Mouse (Mus musculus): ENCODE results near the gene Jak3. TPM values are rescaled to one million over a fixed set of nuclear protein-coding genes. Genes with fewer than 3 reads are reported as not detected.

Jak3 gene
- total and polyA plus RNA-seq, 3 experiments, result 13.3 to 47.1 (median 37.8) TPM

Other genes starting within 250 kb of the Jak3 start
Only the 20 nearest of the 22 such genes appear.
- gene Abhd8, start 212.6 kb upstream of the Jak3 start, total RNA-seq (2012; rRNA removed), result 28.2 and 33.2 TPM in 2 replicates
- 8.5 and 8.9 TPM in 2 replicates for gene Abhd8, start 212.6 kb upstream of the Jak3 start, total RNA-seq (2014; rRNA removed)
- gene Abhd8, start 212.6 kb upstream of the Jak3 start, polyA plus RNA-seq (2012; ENCODE audit: insufficient read length, low read depth), result 5.2 and 6.0 TPM in 2 replicates
- 150 and 180 TPM in 2 replicates for gene Mrpl34, start 211.3 kb upstream of the Jak3 start, total RNA-seq (2012; rRNA removed)
- gene Mrpl34, start 211.3 kb upstream of the Jak3 start, total RNA-seq (2014; rRNA removed), result 80.1 and 94.4 TPM in 2 replicates
- gene Mrpl34, start 211.3 kb upstream of the Jak3 start, polyA plus RNA-seq (2012; ENCODE audit: insufficient read length, low read depth), result 123 and 133 TPM in 2 replicates
- 59.3 and 62.8 TPM in 2 replicates for gene Dda1, start 207.1 kb upstream of the Jak3 start, total RNA-seq (2012; rRNA removed)
- gene Dda1, start 207.1 kb upstream of the Jak3 start, total RNA-seq (2014; rRNA removed), result 49.8 and 57.4 TPM in 2 replicates
- gene Dda1, start 207.1 kb upstream of the Jak3 start, polyA plus RNA-seq (2012; ENCODE audit: insufficient read length, low read depth), result 65.8 and 78.1 TPM in 2 replicates
- gene Ano8, start 190.3 kb upstream of the Jak3 start, total RNA-seq (2012; rRNA removed), result 5.5 and 6.7 TPM in 2 replicates
- 1.8 and 1.9 TPM in 2 replicates for gene Ano8, start 190.3 kb upstream of the Jak3 start, total RNA-seq (2014; rRNA removed)
- gene Ano8, start 190.3 kb upstream of the Jak3 start, polyA plus RNA-seq (2012; ENCODE audit: insufficient read length, low read depth), result 1.8 and 2.1 TPM in 2 replicates
- gene Gtpbp3, start 188.2 kb upstream of the Jak3 start, total RNA-seq (2012; rRNA removed), result 26.7 and 29.0 TPM in 2 replicates
- 19.5 and 20.7 TPM in 2 replicates for gene Gtpbp3, start 188.2 kb upstream of the Jak3 start, total RNA-seq (2014; rRNA removed)
- gene Gtpbp3, start 188.2 kb upstream of the Jak3 start, polyA plus RNA-seq (2012; ENCODE audit: insufficient read length, low read depth), result 17.4 and 21.6 TPM in 2 replicates
- 0.04 TPM in 1 of 2 replicates, not detected in the other for gene Plvap, start 164.5 kb upstream of the Jak3 start, total RNA-seq (2012; rRNA removed)
- not detected in 2 replicates for gene Plvap, start 164.5 kb upstream of the Jak3 start, total RNA-seq (2014; rRNA removed)
- 0.27 and 0.37 TPM in 2 replicates for gene Plvap, start 164.5 kb upstream of the Jak3 start, polyA plus RNA-seq (2012; ENCODE audit: insufficient read length, low read depth)
- not detected in 2 replicates for gene Ccdc194, start 150.6 kb upstream of the Jak3 start, total RNA-seq (2012; rRNA removed)
- not detected in 2 replicates for gene Ccdc194, start 150.6 kb upstream of the Jak3 start, total RNA-seq (2014; rRNA removed)
- gene Ccdc194, start 150.6 kb upstream of the Jak3 start, polyA plus RNA-seq (2012; ENCODE audit: insufficient read length, low read depth), result not detected in 2 replicates
- gene Bst2, start 138.8 kb upstream of the Jak3 start, total RNA-seq (2012; rRNA removed), result 404 and 424 TPM in 2 replicates
- 304 and 321 TPM in 2 replicates for gene Bst2, start 138.8 kb upstream of the Jak3 start, total RNA-seq (2014; rRNA removed)
- 214 and 243 TPM in 2 replicates for gene Bst2, start 138.8 kb upstream of the Jak3 start, polyA plus RNA-seq (2012; ENCODE audit: insufficient read length, low read depth)
- 113 and 128 TPM in 2 replicates for gene Mvb12a, start 133.4 kb upstream of the Jak3 start, total RNA-seq (2012; rRNA removed)
- 149 and 157 TPM in 2 replicates for gene Mvb12a, start 133.4 kb upstream of the Jak3 start, total RNA-seq (2014; rRNA removed)
- 80.5 and 82.1 TPM in 2 replicates for gene Mvb12a, start 133.4 kb upstream of the Jak3 start, polyA plus RNA-seq (2012; ENCODE audit: insufficient read length, low read depth)
- gene Tmem221, start 117.4 kb upstream of the Jak3 start, total RNA-seq (2012; rRNA removed), result 0.21 and 0.51 TPM in 2 replicates
- gene Tmem221, start 117.4 kb upstream of the Jak3 start, total RNA-seq (2014; rRNA removed), result not detected in 2 replicates
- not detected in 2 replicates for gene Tmem221, start 117.4 kb upstream of the Jak3 start, polyA plus RNA-seq (2012; ENCODE audit: insufficient read length, low read depth)
- gene Nxnl1, start 109.7 kb upstream of the Jak3 start, total RNA-seq (2012; rRNA removed), result 0.04 TPM in 1 of 2 replicates, not detected in the other
- not detected in 2 replicates for gene Nxnl1, start 109.7 kb upstream of the Jak3 start, total RNA-seq (2014; rRNA removed)
- 0.08 TPM in 1 of 2 replicates, not detected in the other for gene Nxnl1, start 109.7 kb upstream of the Jak3 start, polyA plus RNA-seq (2012; ENCODE audit: insufficient read length, low read depth)
- gene Slc27a1, start 107.4 kb upstream of the Jak3 start, total RNA-seq (2012; rRNA removed), result 2.7 and 4.0 TPM in 2 replicates
- 1.8 and 2.3 TPM in 2 replicates for gene Slc27a1, start 107.4 kb upstream of the Jak3 start, total RNA-seq (2014; rRNA removed)
- 2.3 and 2.4 TPM in 2 replicates for gene Slc27a1, start 107.4 kb upstream of the Jak3 start, polyA plus RNA-seq (2012; ENCODE audit: insufficient read length, low read depth)
- gene Pgls, start 84.1 kb upstream of the Jak3 start, total RNA-seq (2012; rRNA removed), result 183 and 215 TPM in 2 replicates
- gene Pgls, start 84.1 kb upstream of the Jak3 start, total RNA-seq (2014; rRNA removed), result 94.2 and 118 TPM in 2 replicates
- 72.5 and 74.9 TPM in 2 replicates for gene Pgls, start 84.1 kb upstream of the Jak3 start, polyA plus RNA-seq (2012; ENCODE audit: insufficient read length, low read depth)
- gene Fam129c, start 78.6 kb upstream of the Jak3 start, total RNA-seq (2012; rRNA removed), result 95.2 and 136 TPM in 2 replicates
- 86.3 and 89.2 TPM in 2 replicates for gene Fam129c, start 78.6 kb upstream of the Jak3 start, total RNA-seq (2014; rRNA removed)
- 92.8 and 98.6 TPM in 2 replicates for gene Fam129c, start 78.6 kb upstream of the Jak3 start, polyA plus RNA-seq (2012; ENCODE audit: insufficient read length, low read depth)
- gene Colgalt1, start 65.3 kb upstream of the Jak3 start, total RNA-seq (2012; rRNA removed), result 85.3 and 92.0 TPM in 2 replicates
- 68.7 and 72.0 TPM in 2 replicates for gene Colgalt1, start 65.3 kb upstream of the Jak3 start, total RNA-seq (2014; rRNA removed)
- gene Colgalt1, start 65.3 kb upstream of the Jak3 start, polyA plus RNA-seq (2012; ENCODE audit: insufficient read length, low read depth), result 72.0 and 73.7 TPM in 2 replicates
- gene Unc13a, start 4.5 kb upstream of the Jak3 start, total RNA-seq (2012; rRNA removed), result 1.0 and 1.7 TPM in 2 replicates
- 0.55 and 0.68 TPM in 2 replicates for gene Unc13a, start 4.5 kb upstream of the Jak3 start, total RNA-seq (2014; rRNA removed)
- gene Unc13a, start 4.5 kb upstream of the Jak3 start, polyA plus RNA-seq (2012; ENCODE audit: insufficient read length, low read depth), result 0.79 and 2.1 TPM in 2 replicates
- 8.7 and 9.8 TPM in 2 replicates for gene Insl3, start 12.9 kb downstream of the Jak3 start, total RNA-seq (2012; rRNA removed)
- gene Insl3, start 12.9 kb downstream of the Jak3 start, total RNA-seq (2014; rRNA removed), result 1.9 and 3.0 TPM in 2 replicates
- 14.4 and 21.4 TPM in 2 replicates for gene Insl3, start 12.9 kb downstream of the Jak3 start, polyA plus RNA-seq (2012; ENCODE audit: insufficient read length, low read depth)
- gene B3gnt3, start 25.5 kb downstream of the Jak3 start, total RNA-seq (2012; rRNA removed), result 0.63 and 0.98 TPM in 2 replicates
- 0.09 TPM in 1 of 2 replicates, not detected in the other for gene B3gnt3, start 25.5 kb downstream of the Jak3 start, total RNA-seq (2014; rRNA removed)
- 0.24 and 0.26 TPM in 2 replicates for gene B3gnt3, start 25.5 kb downstream of the Jak3 start, polyA plus RNA-seq (2012; ENCODE audit: insufficient read length, low read depth)
- gene Fcho1, start 49.4 kb downstream of the Jak3 start, total RNA-seq (2012; rRNA removed), result 95.5 and 99.8 TPM in 2 replicates
- 39.3 and 40.2 TPM in 2 replicates for gene Fcho1, start 49.4 kb downstream of the Jak3 start, total RNA-seq (2014; rRNA removed)
- gene Fcho1, start 49.4 kb downstream of the Jak3 start, polyA plus RNA-seq (2012; ENCODE audit: insufficient read length, low read depth), result 77.5 and 82.0 TPM in 2 replicates
- gene Zfp709, start 205.7 kb downstream of the Jak3 start, total RNA-seq (2012; rRNA removed), result 2.8 and 2.9 TPM in 2 replicates
- 3.6 and 4.5 TPM in 2 replicates for gene Zfp709, start 205.7 kb downstream of the Jak3 start, total RNA-seq (2014; rRNA removed)
- gene Zfp709, start 205.7 kb downstream of the Jak3 start, polyA plus RNA-seq (2012; ENCODE audit: insufficient read length, low read depth), result 0.94 and 1.4 TPM in 2 replicates